Mouse (Mus musculus): ENCODE data around the gene Tmc4. TPM values are rescaled to one million over a fixed set of nuclear protein-coding genes. Genes with fewer than 3 reads are reported as not detected.

Tmc4 gene
- polyA plus RNA-seq, 1 experiment = 10.5 TPM

DNA sequence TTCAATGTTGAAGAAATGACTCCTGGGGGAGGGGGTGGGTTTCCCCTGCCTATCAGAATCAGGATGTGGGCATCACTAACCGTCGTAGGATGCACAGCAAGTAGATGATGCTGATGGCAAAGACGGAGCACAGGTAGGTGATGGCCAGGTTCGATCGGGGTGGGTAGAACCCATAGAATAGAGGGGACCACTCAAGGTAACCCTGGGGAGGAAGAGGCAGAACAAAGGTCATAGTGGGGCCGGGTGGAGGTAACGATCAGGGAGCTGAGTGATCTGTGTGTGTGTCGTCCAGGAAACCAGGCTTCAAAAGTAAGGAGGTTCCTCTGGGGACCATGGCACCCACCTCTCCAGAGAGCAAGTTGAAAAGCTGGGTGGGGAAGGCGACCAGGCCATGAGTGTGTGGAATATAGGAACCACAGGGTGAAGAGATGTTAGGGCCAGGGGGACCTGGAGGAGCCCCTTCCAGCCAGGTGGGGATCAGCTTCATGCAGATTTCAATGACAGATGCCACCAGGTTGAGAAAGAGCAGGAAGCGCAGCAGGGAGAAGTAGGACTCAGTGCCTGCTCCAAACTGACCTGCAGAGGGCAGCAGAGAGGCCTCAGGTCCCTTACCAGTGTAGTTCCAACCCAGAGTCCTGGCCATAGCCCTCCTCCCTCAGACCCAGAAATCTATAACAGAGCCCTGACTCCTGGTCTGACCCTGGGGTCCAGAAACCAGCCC lies 2.7 kb downstream of the Tmc4 start:
- TF ChIP-seq POLR2A (IDR thresholded peaks at IDR 0.05; ENCODE audit: low read depth, low read length) (no peak), CTCF (IDR thresholded peaks at IDR 0.05; ENCODE audit: borderline replicate concordance, insufficient read depth, low read length) (peak; percentile 93)
- Histone ChIP-seq H3K27ac (ENCODE audit: insufficient read depth, low read length) (no peak overlapping the region), H3K4me3 (ENCODE audit: insufficient read depth, low read length) (no peak overlapping the region), H3K4me1 (ENCODE audit: control insufficient read depth, insufficient read depth, low read length) (no peaks in the 10 kb centered on the region)

GRCm38 (mm10) chr7:3666921-3667391 lies 10.4 kb downstream of the Tmc4 start:
- Histone ChIP-seq H3K4me1 (ENCODE audit: control insufficient read depth, insufficient read depth, low read length) (peaks cover 2% of the 10 kb centered on the region; the same call in 1 of the 2 replicates), H3K4me3 (ENCODE audit: insufficient read depth, low read length) (no peak overlapping the region), H3K27ac (ENCODE audit: insufficient read depth, low read length) (no peak overlapping the region)
- TF ChIP-seq POLR2A (IDR thresholded peaks at IDR 0.05; ENCODE audit: low read depth, low read length) (0 out of 2 replicates have a peak, but pooled peaks have one; percentile 8), CTCF (IDR thresholded peaks at IDR 0.05; ENCODE audit: borderline replicate concordance, insufficient read depth, low read length) (no peak)

GRCm38 (mm10) chr7:3665215-3666114 lies 11.9 kb downstream of the Tmc4 start, which contains the start of gene Leng1:
TSS of gene Leng1 (minus strand) at chr7:3665840.
- TF ChIP-seq CTCF (IDR thresholded peaks at IDR 0.05; ENCODE audit: borderline replicate concordance, insufficient read depth, low read length) = no peak
- peak; percentile 93 for TF ChIP-seq POLR2A (IDR thresholded peaks at IDR 0.05; ENCODE audit: low read depth, low read length)
- Histone ChIP-seq H3K4me1 (ENCODE audit: control insufficient read depth, insufficient read depth, low read length) (peaks cover 2% of the 10 kb centered on the region; the same call in 1 of the 2 replicates), H3K4me3 (ENCODE audit: insufficient read depth, low read length) (peak within 1 kb of the TSS; percentile 92), H3K27ac (ENCODE audit: insufficient read depth, low read length) (peak within 1 kb of the TSS; percentile 71)

DNA sequence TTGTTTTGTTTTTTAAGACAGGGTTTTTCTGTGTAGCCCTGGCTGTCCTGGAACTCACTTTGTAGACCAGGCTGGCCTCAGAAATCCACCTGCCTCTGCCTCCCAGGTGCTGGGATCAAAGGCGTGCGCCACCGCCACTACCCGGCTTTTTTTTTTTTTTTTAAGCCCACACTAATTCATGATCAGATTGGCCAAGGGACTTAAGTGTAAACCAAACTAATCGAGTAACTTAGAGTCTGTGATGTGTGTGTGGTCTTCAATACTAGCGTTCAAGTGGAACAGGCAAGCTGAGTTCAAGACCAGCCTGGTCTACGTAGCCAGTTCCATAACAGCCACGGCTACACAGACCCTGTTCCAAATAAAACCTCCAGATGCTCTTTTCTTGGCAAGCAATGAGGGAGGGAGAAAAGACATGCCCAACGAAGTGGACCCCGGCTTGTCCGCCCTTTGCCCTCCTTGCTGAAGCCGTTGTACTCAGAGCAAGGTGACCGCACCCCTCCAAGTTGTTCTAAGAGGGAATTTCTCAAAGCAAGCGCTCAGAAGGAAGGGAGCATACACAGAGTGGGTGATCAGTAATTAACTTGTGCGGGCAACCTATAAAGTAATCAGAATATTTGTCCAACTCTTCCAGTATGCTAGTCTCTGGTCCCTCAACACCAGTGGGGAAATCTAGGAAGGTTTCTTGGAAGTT lies 12.7 kb downstream of the Tmc4 start:
- Histone ChIP-seq H3K27ac (ENCODE audit: insufficient read depth, low read length) (peak overlapping the region; percentile 51), H3K4me3 (ENCODE audit: insufficient read depth, low read length) (peak overlapping the region; percentile 92), H3K4me1 (ENCODE audit: control insufficient read depth, insufficient read depth, low read length) (peaks cover 2% of the 10 kb centered on the region; the same call in 1 of the 2 replicates)
- TF ChIP-seq CTCF (IDR thresholded peaks at IDR 0.05; ENCODE audit: borderline replicate concordance, insufficient read depth, low read length) (no peak), POLR2A (IDR thresholded peaks at IDR 0.05; ENCODE audit: low read depth, low read length) (no peak)

DNA sequence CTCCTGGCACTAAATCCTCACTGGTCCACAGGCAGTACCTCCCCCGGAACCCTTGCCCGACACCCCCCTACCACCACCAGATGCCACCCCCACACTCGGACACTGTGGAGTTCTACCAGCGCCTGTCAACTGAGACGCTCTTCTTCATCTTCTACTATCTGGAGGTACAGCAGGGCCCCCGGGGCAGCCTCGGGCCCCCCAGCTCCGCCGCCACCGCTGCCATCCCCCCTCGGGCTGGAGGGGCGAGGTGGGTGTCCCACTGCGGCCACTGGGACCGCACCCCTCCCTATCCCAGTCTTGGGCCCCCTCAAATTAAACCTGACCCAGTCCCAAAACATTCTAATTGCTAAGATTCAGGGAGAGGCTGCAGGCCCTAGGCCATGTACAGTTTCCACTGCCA lies 18.8 kb downstream of the Tmc4 start:
- Histone ChIP-seq H3K4me3 (ENCODE audit: insufficient read depth, low read length) (no peak overlapping the region), H3K4me1 (ENCODE audit: control insufficient read depth, insufficient read depth, low read length) (peaks cover 2% of the 10 kb centered on the region; the same call in 1 of the 2 replicates), H3K27ac (ENCODE audit: insufficient read depth, low read length) (no peak overlapping the region)
- no peak for TF ChIP-seq POLR2A (IDR thresholded peaks at IDR 0.05; ENCODE audit: low read depth, low read length)

- Histone ChIP-seq H3K27ac (ENCODE audit: insufficient read depth, low read length) (no peak overlapping the region), H3K4me1 (ENCODE audit: control insufficient read depth, insufficient read depth, low read length) (no peaks in the 10 kb centered on the region), H3K4me3 (ENCODE audit: insufficient read depth, low read length) (no peak overlapping the region)
- no peak for TF ChIP-seq CTCF (IDR thresholded peaks at IDR 0.05; ENCODE audit: borderline replicate concordance, insufficient read depth, low read length)
- no peak for TF ChIP-seq POLR2A (IDR thresholded peaks at IDR 0.05; ENCODE audit: low read depth, low read length)
Observed at GRCm38 (mm10) chr7:3656966-3657365, 20.4 kb downstream of the Tmc4 start.

- H3K4me3 ChIP-seq (ENCODE audit: insufficient read depth, low read length) = peak overlapping the region; percentile 58
- H3K27ac ChIP-seq (ENCODE audit: insufficient read depth, low read length) = no peak overlapping the region
- no peak for TF ChIP-seq CTCF (IDR thresholded peaks at IDR 0.05; ENCODE audit: borderline replicate concordance, insufficient read depth, low read length)
- TF ChIP-seq POLR2A (IDR thresholded peaks at IDR 0.05; ENCODE audit: low read depth, low read length) = no peak
- peaks cover 14% of the 10 kb centered on the region for H3K4me1 ChIP-seq (ENCODE audit: control insufficient read depth, insufficient read depth, low read length)
Observed at GRCm38 (mm10) chr7:3646641-3647040, 30.7 kb downstream of the Tmc4 start.

DNA sequence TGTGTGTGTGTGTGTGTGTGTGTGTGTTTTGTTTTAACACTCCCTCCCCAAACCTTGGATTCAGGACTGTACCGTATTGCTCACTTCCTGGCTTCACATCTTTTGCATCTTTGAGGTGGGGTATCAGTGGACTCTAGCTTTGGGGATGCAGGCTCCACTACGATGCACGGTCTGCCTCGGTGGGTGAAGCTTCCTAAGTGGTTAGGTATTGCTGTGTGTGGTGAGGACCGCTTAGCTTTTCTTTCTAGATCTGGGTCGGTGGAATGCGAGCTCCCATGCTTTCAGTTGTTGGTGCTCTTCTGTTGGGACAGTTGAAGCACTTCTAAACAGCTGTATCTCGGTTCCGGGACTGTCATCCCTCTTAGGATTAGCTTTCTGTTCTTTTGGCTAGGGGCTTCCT lies 31.2 kb downstream of the Tmc4 start:
- TF ChIP-seq POLR2A (IDR thresholded peaks at IDR 0.05; ENCODE audit: low read depth, low read length) (0 out of 2 replicates have a peak, but pooled peaks have one; percentile 41), CTCF (IDR thresholded peaks at IDR 0.05; ENCODE audit: borderline replicate concordance, insufficient read depth, low read length) (no peak)
- Histone ChIP-seq H3K4me3 (ENCODE audit: insufficient read depth, low read length) (peak overlapping the region; percentile 58), H3K4me1 (ENCODE audit: control insufficient read depth, insufficient read depth, low read length) (peaks cover 14% of the 10 kb centered on the region), H3K27ac (ENCODE audit: insufficient read depth, low read length) (no peak overlapping the region; the same call in 1 of the 2 replicates)

GRCm38 (mm10) chr7:3645488-3646025 lies 31.8 kb downstream of the Tmc4 start:
- peaks cover 14% of the 10 kb centered on the region for H3K4me1 ChIP-seq (ENCODE audit: control insufficient read depth, insufficient read depth, low read length)
- peak overlapping the region; percentile 94 for H3K27ac ChIP-seq (ENCODE audit: insufficient read depth, low read length)
- TF ChIP-seq POLR2A (IDR thresholded peaks at IDR 0.05; ENCODE audit: low read depth, low read length) (no peak; the same call in 1 of the 2 replicates), CTCF (IDR thresholded peaks at IDR 0.05; ENCODE audit: borderline replicate concordance, insufficient read depth, low read length) (no peak)
- peak overlapping the region; percentile 58 for H3K4me3 ChIP-seq (ENCODE audit: insufficient read depth, low read length)
